Mouse (Mus musculus) myocyte (in vitro differentiated cells): ENCODE data around the gene Gm20388.

ENCODE experiments used
- MYOG ChIP-seq, 3 experiments: IDR thresholded peaks; one replicate each; pipeline ENCODE4 v1.6.1; 2011; ENCODE audit warnings: control low read depth in 2 of 3, low read depth in 2 of 3, mild to moderate bottlenecking in 2 of 3; ENCODE audit not compliant: insufficient read length in 2 of 3, control insufficient read depth in 1 of 3, insufficient read depth in 1 of 3
- POLR2A ChIP-seq: IDR thresholded peaks from one replicate; pipeline ENCODE4 v1.6.1; 2011; ENCODE audit warnings: low read depth, mild to moderate bottlenecking, control low read depth, moderate library complexity; ENCODE audit not compliant: insufficient read length
- POLR2AphosphoS2 ChIP-seq: IDR thresholded peaks from one replicate; pipeline ENCODE4 v1.6.1; 2011; ENCODE audit warnings: low read depth, control low read depth; ENCODE audit not compliant: insufficient read length
- SRF ChIP-seq: IDR thresholded peaks from one replicate; pipeline ENCODE4 v1.6.1; 2011; ENCODE audit warnings: low read depth; ENCODE audit not compliant: control insufficient read depth, insufficient read length
- USF1 ChIP-seq: IDR thresholded peaks from one replicate; pipeline ENCODE4 v1.6.1; 2011; ENCODE audit warnings: low read depth, mild to moderate bottlenecking, control low read depth, moderate library complexity

DNA sequence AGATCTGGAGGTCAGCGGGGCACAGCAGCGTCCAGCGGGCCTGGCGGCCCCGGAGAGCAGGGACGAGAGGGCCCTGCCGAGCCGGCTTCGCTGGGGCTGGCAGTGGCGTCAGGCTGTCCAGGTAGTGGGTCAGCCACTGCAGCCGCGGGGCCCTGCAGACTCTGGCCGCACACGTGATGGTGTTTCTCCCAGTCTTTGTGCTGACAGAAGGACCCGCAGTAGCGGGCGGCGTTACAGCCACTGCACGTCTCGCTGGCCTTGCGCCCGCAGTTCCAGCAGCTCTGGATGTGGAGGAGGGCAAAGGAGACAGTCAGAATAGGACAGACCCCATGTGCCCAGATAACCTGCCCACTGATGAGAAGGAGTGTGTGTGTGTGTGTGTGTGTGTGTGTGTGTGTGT, 2720.1 kb downstream of the Gm20388 start:
- TF ChIP-seq POLR2A: no peak
- no peak for TF ChIP-seq USF1
- TF ChIP-seq MYOG (IDR thresholded peaks at IDR 0.05; ENCODE audit: control insufficient read depth in 1 of 3, insufficient read depth in 1 of 3, insufficient read length in 2 of 3, low read depth in 2 of 3): no peak
- TF ChIP-seq SRF: no peak
- TF ChIP-seq POLR2AphosphoS2: no peak
